Mouse (Mus musculus) brain, embryonic 18.5 days (tissue): ENCODE data around the gene Gspt1.
A peak's percentile ranks its signal among the peaks of the same experiment; 100 is the strongest.

ENCODE experiments used
- DNase-seq: peaks from one replicate; pipeline ENCODE4 v3.0.0-alpha.2; 2012; ENCODE audit warnings: low read depth, low spot score

Gspt1 gene

DNA sequence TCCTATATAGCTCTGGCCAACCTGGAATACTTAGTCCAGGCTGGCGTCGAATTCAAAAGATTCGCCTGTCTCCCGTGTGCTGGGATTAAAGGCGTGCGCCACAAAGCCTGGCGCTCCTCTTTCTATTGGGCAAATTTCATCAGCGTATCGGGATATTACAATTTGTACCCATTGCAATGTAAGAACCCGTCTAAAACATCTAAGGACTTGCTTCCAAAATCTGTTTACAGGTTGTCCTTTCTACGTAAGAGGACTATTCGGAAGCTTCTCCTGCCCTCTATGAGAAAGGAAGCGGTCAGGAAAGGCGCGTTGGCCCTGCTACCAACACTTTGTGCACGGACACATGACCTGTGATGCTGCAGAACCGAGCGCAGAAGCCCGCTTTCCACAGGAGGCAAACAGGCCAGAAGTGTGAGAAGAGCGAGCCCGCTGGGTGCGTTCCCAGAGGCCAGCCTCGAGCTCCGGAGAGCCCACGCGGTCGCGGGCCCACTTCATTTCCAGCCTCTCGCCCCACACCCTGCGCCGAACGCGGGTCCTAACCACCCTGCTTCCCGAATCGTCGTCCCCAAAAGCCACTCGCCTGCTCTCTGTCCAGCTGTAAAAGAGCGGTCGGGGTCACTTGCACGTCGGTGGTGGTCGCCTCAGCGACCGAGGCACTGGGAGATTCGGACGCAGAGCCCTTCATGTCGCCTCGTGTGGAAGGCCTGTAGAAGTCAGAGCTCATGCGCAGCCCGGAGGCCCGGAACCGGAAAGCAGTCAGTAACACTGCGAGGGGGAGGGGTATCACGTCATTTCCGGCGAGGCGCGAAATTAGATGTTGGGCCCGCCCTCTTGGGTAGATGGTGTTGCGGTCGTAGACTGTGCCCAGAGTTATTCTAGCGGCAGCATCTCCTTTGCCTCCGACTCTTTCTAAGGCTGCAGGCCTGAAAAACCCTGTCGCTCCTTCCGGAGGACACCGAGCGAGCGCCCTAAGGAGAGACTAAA lies 51.3 kb downstream of the Gspt1 start, which contains the start of gene Rsl1d1:
Gene Rsl1d1, minus strand, starts transcription at position 761 of the 984 bp plus-strand sequence.
- DNase-seq = peak; percentile 87

DNA sequence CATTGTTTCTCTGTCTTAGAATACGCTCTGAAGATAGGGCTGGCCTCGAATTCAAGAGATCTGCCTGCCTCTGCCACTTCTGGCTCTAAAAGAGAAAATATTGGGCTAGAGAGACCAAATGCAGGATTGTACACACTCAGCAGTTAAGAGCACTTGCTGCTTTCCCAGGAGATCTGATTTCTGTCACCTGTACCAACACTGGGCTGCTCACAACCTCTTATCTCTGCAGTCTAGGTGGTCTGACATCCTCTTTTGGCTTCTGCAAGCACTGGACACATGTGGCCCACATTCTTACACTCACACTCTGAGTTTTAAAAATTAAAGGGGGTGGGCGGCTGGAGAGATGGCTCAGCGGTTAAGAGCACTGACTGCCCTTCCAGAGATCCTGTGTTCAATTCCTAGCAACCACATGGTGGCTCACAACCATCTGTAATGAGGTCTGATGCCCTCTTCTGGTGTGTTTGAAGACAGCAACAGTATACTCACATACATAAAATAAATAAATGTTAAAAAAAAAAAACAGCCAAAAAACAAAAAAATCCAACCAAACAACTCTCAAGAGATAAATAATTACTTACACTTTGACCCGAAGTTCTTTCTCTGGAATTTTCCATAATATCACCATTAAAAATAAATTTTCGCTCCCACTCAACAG lies 52.3 kb downstream of the Gspt1 start:
- DNase-seq = no peak

DNA sequence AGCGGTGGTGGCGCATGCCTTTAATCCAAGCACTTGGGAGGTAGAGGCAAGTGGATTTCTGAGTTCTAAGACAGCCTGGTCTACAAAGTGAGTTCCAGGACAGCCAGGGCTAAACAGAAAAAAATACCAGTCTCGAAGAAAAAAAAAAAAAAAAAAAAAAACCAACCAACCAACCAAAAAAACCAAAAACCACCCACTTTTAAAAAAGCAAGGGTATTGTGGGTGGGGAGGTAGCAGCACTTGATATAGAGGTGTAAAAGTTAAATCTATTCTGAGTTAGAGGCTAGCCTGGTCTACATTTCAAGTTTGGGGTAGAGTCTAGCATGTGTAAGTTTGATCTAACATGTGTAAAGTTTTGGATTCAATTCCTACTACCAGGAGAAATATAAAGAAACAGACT lies 53.9 kb downstream of the Gspt1 start:
- DNase-seq = no peak

DNA sequence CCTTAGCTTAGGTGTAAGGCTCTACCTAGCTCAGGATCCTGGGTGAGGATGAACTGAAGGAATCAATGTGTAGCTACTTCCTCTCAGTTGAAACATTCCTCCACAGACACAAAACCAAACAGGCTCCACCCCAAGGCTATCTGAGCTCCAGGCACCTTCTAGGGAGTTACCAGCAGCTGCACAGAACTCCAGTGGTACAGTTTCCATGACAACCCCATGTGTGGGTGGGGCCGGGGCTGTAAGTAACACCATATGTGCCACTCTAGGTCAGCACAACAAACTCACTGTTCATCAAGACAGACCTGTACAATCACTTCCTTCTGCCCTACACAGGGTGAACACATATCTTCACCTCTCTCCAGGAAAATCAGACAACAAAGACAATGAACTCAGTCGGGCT lies 55.7 kb downstream of the Gspt1 start:
- DNase-seq = no peak

DNA sequence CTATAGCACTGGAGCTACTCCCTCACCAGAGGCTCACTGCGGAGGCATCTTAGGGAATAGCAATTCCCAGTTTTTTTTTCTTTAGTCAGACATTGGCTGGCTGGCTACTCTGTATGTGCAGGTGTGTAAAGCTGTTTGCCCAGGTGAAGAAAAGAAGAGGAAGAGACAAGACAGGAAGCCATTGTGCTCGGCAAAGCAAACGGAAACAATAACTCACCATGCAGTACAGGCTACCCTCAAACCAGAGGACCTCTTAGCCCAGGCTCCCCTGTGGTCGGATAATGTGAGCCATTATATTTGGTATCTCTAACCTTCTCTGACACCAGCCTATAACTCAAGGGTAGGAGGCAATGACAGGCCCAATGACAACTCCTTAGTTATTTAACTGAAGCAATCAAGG lies 57.1 kb downstream of the Gspt1 start:
- DNase-seq = no peak

DNA sequence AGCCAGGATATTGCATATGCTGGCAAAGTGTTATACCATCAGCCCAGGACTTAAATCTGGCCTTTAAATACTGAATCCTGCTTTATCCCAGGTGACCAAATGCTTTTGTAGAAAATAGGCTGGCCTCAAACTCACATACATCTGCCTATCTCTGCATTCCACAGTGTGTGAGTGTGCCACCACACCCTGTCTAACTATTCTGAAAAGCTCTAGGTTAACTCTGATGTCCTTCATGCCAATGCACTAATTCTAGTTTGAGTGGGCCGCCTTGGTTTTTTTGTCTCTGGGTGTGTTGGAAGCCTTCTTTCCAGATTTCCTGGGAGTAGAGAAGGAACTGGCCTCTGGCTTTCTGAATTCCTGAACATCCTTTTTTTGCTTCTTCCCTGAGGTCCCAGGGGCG lies 60.9 kb downstream of the Gspt1 start:
- no peak for DNase-seq

GRCm38 (mm10) chr16:11190150-11190549 lies 64.0 kb downstream of the Gspt1 start:
- no peak for DNase-seq

GRCm38 (mm10) chr16:11177404-11177803 lies 76.7 kb downstream of the Gspt1 start:
- no peak for DNase-seq

DNA sequence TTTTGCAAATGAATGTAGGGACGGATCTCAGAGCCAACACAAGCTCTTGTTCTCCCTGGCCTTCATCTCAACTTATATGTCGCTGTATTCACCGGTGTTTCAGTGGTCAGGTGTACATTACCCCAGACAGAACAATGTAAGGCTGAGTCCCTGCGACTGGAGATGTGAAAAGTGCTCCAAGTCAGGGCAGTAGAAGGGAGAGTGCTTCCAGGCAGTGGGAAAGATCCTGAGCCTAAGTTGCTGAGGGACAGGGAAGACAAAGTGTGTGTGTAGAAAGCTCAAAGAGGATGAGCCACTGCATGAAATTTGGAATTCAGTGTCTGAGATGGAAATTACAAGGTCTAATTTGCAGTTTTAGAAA lies 77.3 kb downstream of the Gspt1 start:
- no peak for DNase-seq

GRCm38 (mm10) chr16:11176208-11176883 lies 77.8 kb downstream of the Gspt1 start, which contains the start of gene Zc3h7a:
Gene Zc3h7a (minus strand): TSS chr16:11176393.
- DNase-seq = peak; percentile 65

DNA sequence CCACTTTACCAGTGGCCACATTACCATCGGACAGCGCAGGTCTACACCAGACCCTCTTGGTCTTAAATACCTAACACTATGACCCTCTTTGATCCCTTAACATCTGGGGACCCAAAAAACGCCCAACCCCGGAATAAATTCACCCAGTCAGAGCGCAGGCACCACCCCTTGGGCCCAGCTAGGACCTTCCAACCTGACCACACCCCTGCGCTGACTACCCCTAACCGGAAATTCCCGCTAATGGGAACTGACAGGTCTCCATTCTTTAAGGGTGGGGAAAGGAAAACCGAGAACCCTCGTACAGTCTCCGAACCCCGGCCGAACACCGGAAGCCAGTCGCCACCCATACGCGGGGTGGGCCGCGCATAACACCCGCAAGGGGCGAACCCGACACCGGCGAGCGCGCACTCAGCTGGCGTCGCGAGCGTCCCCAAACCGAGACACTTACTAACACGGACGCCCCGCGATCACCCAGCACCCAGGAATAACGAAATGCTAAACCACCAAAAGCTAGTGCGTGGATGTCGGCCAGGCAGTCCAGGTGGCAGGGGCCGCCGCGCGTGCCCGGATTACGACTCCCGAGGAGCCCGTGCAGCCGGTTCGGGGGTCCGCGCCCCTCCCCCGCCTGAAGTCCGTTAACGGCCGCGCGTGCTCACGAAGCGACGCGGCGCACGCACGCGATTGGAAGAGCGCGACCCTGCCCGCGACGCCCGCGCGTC lies 78.5 kb downstream of the Gspt1 start:
- peak; percentile 1 for DNase-seq

GRCm38 (mm10) chr16:11175100-11175488 lies 79.0 kb downstream of the Gspt1 start:
- no peak for DNase-seq

DNA sequence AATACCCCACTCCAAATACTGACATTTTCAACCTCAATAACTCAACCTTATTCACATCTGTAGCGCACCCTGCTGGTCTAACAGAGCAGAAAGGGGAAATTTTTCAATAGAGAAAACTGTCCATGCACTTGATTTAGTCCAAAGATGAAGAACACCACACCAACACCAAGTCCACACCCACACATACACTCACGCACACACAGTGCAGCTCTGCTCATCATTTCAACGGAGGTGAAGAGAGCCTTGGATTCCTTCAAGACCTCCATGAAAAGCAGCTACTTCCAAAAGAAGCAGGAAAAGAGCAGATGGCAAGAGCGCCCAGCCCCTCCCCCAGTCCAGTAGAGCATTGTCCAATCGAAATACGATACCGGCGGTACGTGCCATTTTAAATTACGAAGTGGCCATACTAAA lies 79.4 kb downstream of the Gspt1 start:
- peak; percentile 10 for DNase-seq

- no peak for DNase-seq
Measured at GRCm38 (mm10) chr16:11171679-11172078, 82.4 kb downstream of the Gspt1 start.
